Mouse (Mus musculus) lung, postnatal 0 days (tissue): ENCODE data around the gene Rxfp4.

ENCODE experiments used
- CTCF ChIP-seq: IDR thresholded peaks from 2 replicates; pipeline ENCODE4 v1.5.1; 2016; ENCODE audit warnings: antibody characterized with exemption, mild to moderate bottlenecking
- EP300 ChIP-seq: IDR thresholded peaks from 2 replicates; pipeline ENCODE4 v1.6.1; 2016; ENCODE audit warnings: antibody characterized with exemption, mild to moderate bottlenecking, control low read depth

DNA sequence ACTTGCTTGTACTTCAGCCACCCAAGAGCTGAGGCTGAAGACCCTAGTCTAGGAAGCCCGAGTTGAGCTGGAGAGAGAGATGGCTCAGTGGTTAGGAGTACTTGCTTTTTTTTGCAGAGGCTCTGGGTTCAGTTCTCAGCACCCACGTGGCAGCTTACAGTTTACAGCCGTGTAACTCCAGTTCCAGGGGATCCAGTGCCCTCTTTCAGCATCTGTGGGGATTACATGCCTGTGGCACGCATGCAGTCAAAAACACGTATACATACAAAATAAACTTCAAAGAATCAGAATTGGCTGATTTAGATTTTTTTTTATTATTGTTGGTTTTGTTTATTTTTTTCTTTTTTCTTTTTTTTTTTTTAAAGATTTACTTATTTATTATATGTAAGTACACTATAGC, 15.8 kb downstream of the Rxfp4 start:
- peak; percentile 26 for TF ChIP-seq CTCF
- no peak for TF ChIP-seq EP300
